Mouse (Mus musculus) neural tube, embryonic 10.5 days (tissue): ENCODE data around the gene Ankmy2.

Source experiments
- DNase-seq: peaks from one replicate; pipeline ENCODE4 v3.0.0-alpha.2; 2017; ENCODE audit warnings: low spot score; ENCODE audit errors: extremely low spot score

Ankmy2 gene

GRCm38 (mm10) chr12:36156637-36157303 lies at the start of gene Ankmy2:
Ankmy2 (plus strand) TSS chr12:36157114.
- peak; percentile 97 for DNase-seq

GRCm38 (mm10) chr12:36108442-36108841 lies 48.5 kb upstream of the Ankmy2 start:
- DNase-seq = no peak

GRCm38 (mm10) chr12:36110457-36110856 lies 46.5 kb upstream of the Ankmy2 start:
- no peak for DNase-seq

GRCm38 (mm10) chr12:36111110-36111509 lies 45.8 kb upstream of the Ankmy2 start:
- no peak for DNase-seq

DNA sequence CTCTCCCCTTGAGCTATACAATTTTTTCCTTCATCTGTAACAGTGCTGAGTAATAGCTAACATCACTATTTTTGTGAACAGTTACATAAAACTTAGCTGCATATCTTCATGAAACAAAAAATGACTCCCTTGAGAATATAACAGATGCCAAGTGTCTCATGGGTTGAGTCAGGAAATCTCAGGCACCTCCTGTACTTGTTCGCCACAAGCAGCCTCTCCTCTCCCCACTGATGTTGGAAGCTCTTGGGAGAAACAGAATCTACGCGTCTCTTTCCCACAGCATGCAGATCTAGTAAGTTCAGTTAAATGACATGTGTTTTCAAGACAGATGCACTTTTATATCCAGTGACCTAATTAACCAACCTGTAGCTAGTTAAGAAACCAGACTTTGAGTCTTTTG lies 44.8 kb upstream of the Ankmy2 start:
- DNase-seq = no peak

DNA sequence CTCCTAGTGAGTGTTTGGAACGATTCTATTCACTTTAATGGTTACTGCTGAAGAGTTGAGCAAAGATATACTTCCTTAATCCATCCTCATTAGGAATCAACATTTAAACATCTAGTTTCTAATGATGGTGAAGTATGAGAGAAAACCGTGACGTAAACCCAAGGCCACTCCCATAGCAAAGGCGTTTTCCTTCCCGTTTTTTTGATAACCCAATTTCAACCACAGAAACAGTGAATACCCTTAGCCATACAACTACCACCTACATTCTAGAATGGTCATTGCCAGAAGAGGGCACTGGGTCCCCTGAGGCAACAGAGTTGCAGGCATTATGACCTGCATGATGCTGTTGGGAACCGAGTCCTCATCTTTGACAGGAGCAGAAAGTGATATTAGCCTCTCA lies 39.8 kb upstream of the Ankmy2 start:
- no peak for DNase-seq

DNA sequence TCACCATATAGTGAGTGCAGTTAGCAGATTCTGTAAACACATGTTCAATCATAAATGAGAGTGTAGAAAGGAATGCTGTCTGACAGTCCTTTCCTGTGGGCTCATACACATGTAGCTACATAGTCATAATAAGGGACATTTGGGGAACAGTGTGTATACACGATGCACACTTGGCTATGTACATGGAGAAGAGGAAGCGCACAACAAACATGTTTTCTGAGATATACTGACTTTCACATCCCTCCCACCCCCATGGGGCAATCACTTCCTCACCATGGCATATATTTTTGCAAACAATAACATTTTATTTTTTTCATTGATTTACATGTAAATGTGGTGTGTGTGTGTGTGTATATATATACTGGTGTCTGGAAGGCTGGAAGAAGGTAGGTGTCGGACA lies 37.7 kb upstream of the Ankmy2 start:
- no peak for DNase-seq

- DNase-seq = no peak
These were observed 30.9 kb upstream of the Ankmy2 start for GRCm38 (mm10) chr12:36126049-36126448.

DNA sequence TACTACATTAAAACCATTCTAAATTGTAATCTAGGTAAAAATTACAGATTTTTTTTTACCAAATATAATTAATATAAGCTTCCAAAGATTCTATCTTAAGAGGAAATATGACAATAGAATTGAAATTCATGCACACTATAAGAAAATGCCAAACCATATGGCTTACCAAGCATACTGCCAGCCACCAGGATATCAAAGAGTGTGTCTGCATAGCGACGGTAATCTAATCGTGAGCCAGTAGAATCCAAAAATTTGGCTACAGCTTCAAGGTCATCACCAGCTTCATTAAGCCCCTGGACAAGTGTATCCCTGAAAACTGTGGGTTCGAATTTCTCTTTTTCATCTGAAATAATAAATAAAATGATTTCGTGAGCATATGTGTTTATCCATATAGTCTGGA lies 27.1 kb upstream of the Ankmy2 start:
- DNase-seq = no peak

GRCm38 (mm10) chr12:36132254-36132653 lies 24.7 kb upstream of the Ankmy2 start:
- DNase-seq = no peak

DNA sequence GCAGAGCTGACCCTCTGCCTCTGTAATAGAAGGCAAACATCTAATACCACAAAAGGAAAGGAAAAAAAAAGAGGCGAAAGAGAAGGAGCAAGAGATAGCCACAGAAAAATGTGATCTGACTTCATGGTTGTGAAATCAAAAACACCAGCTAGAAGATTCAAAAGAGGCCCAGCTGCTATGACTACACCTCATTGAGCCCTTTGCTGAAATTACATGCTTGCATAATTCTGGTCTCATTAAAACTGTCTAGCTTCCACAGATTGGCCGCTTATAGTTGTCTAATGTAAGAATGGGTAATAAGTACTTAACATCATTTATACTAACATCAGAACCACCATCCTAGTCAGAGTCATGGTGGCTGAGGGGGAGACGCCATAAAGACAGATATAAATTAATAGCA lies 24.2 kb upstream of the Ankmy2 start:
- DNase-seq = no peak

- no peak for DNase-seq
These were observed 23.4 kb upstream of the Ankmy2 start for GRCm38 (mm10) chr12:36133547-36133946.

- no peak for DNase-seq
These were observed 22.8 kb upstream of the Ankmy2 start for GRCm38 (mm10) chr12:36134111-36134510.

- no peak for DNase-seq
These were observed 21.5 kb upstream of the Ankmy2 start for GRCm38 (mm10) chr12:36135409-36135808.

DNA sequence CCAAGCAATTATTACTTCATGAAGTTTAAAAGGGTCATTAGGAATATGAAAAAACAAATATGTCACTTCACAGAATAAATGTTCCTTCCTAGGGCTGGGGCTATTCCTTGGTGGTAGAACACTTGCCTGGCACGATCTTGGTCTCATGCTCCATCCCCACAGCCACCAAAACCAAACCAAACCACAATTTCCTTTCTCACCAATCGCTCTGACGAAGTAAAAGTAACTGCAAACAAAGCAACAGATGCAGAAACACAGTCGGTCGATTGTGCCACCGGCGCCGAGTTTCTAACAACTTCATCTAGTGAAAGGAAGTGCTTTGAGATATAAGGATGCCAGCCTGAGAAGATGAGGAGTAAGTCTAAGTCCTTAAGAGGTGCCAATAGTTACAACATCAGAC lies 20.6 kb upstream of the Ankmy2 start:
- no peak for DNase-seq

- no peak for DNase-seq
These were observed 19.7 kb upstream of the Ankmy2 start for GRCm38 (mm10) chr12:36137192-36137591.

GRCm38 (mm10) chr12:36140401-36140800 lies 16.5 kb upstream of the Ankmy2 start:
- DNase-seq = no peak

- DNase-seq = no peak
These were observed 10.5 kb upstream of the Ankmy2 start for GRCm38 (mm10) chr12:36146230-36147011.

DNA sequence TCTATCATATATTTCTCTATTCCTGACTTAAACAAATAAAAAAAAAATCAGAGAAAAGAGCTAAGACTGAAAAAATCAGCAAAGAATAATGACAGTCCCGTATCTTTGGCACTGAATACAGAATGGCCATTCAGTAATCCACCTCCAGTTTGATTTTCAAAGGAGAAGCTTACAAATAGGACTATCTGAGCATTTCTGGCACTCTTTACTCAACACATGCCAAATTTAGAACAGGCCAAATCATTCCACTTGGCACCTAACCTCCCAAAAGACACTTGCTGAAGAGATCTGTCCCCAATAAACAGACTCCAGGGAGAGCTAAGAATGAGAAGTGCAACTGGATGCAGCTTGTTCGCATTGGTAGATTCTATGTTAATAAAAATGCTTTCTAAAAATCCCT lies 6.6 kb upstream of the Ankmy2 start:
- DNase-seq = no peak

GRCm38 (mm10) chr12:36150737-36151136 lies 6.2 kb upstream of the Ankmy2 start:
- no peak for DNase-seq

DNA sequence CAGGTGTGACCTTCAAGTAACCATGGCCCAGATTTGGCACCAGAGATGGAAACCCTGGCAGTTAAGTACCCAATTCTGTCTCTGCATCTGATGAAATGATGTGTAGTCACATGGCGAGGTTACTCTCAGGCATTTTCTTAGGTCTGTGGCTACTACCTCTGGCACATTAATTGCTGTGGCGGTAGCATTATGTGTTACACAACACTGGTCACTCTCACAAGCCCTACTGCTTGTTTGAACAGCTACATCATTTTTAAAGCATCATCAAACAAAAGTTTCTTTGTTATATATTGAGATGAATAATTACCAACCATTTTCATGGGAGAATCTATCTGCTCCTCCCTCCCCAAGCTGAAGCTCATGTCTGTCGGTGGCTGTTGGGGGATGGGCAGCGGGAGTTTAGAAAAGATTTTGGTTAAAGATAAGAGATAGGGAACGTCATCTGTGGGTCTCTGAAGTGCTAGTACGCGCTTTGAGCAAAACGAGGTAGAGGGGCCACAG lies 1.7 kb upstream of the Ankmy2 start:
- peak; percentile 26 for DNase-seq

- DNase-seq = no peak
These were observed 745 bp upstream of the Ankmy2 start for GRCm38 (mm10) chr12:36156101-36156636.

- no peak for DNase-seq
These were observed 357 bp downstream of the Ankmy2 start for GRCm38 (mm10) chr12:36157304-36157637.
